Mouse (Mus musculus) right cerebral cortex, adult 18-20 months (tissue): Measurements from ENCODE around the gene Bag3.
"Not testable (repeated sequence)": the region's sequence is repeated elsewhere in the genome, so short reads cannot be mapped to it uniquely, and the experiment has no call there.

Experiments used
- DNase-seq: peaks from one replicate; pipeline ENCODE4 v3.0.0; 2022; ENCODE audit warnings: mixed read lengths

Bag3 gene

GRCm38 (mm10) chr7:128538196-128538595 is 14.8 kb downstream of the Bag3 start:
- no peak for DNase-seq

- DNase-seq = no peak
Measured at GRCm38 (mm10) chr7:128538769-128539168, 15.4 kb downstream of the Bag3 start.

GRCm38 (mm10) chr7:128540111-128540510 is 16.7 kb downstream of the Bag3 start:
- DNase-seq = no peak

- DNase-seq = no peak
Measured at GRCm38 (mm10) chr7:128540734-128541133, 17.3 kb downstream of the Bag3 start.

GRCm38 (mm10) chr7:128541186-128541585 is 17.8 kb downstream of the Bag3 start:
- DNase-seq = peak; percentile 43

GRCm38 (mm10) chr7:128541771-128542170 is 18.4 kb downstream of the Bag3 start:
- DNase-seq = no peak

GRCm38 (mm10) chr7:128542488-128542887 is 19.1 kb downstream of the Bag3 start:
- no peak for DNase-seq

GRCm38 (mm10) chr7:128543148-128543855 is 19.9 kb downstream of the Bag3 start:
- no peak for DNase-seq

GRCm38 (mm10) chr7:128543961-128544360 is 20.5 kb downstream of the Bag3 start:
- no peak for DNase-seq

GRCm38 (mm10) chr7:128544566-128545262 is 21.3 kb downstream of the Bag3 start:
- no peak for DNase-seq

- DNase-seq = no peak
Measured at GRCm38 (mm10) chr7:128546031-128546430, 22.6 kb downstream of the Bag3 start.

GRCm38 (mm10) chr7:128549137-128549536 is 25.7 kb downstream of the Bag3 start:
- no peak for DNase-seq

- no peak for DNase-seq
Measured at GRCm38 (mm10) chr7:128550328-128551086, 27.1 kb downstream of the Bag3 start.

- DNase-seq = no peak
Measured at GRCm38 (mm10) chr7:128551087-128551457, 27.7 kb downstream of the Bag3 start.

- no peak for DNase-seq
Measured at GRCm38 (mm10) chr7:128553105-128553705, 29.8 kb downstream of the Bag3 start.

GRCm38 (mm10) chr7:128554502-128554901 is 31.1 kb downstream of the Bag3 start:
- peak; percentile 83 for DNase-seq

GRCm38 (mm10) chr7:128555141-128555750 is 31.8 kb downstream of the Bag3 start:
- no peak for DNase-seq

GRCm38 (mm10) chr7:128556923-128557430 is 33.6 kb downstream of the Bag3 start:
- no peak for DNase-seq

- no peak for DNase-seq
Measured at GRCm38 (mm10) chr7:128563373-128563772, 40.0 kb downstream of the Bag3 start.

GRCm38 (mm10) chr7:128566311-128566710 is 42.9 kb downstream of the Bag3 start:
- no peak for DNase-seq

- DNase-seq = no peak
Measured at GRCm38 (mm10) chr7:128567561-128568244, 44.3 kb downstream of the Bag3 start.

- DNase-seq = not testable (repeated sequence)
Measured at GRCm38 (mm10) chr7:128569429-128569828, 46.0 kb downstream of the Bag3 start.
